Mouse (Mus musculus) kidney, adult 2 months (tissue): ENCODE measurements at regions not wholly inside any gene's neighbourhood (a gene's known extent, or its start where the extent isn't known, plus 50 kb on each side); places are given as distances from the start of the nearest gene placed in this dataset.

Experiments used
- CTCF ChIP-seq: fragments of 200-500 bp; conservative IDR thresholded peaks from 2 replicates; pipeline ENCODE4 v1.5.1; 2011; ENCODE audit warnings: low read depth, mild to moderate bottlenecking, control low read depth, low read length, moderate library complexity, mixed read lengths; ENCODE audit not compliant: insufficient read depth, insufficient read length
- POLR2A ChIP-seq: fragments of 200-500 bp; IDR thresholded peaks from one replicate; pipeline ENCODE4 v1.6.1; 2011; ENCODE audit warnings: low read depth, low read length, control low read depth

DNA sequence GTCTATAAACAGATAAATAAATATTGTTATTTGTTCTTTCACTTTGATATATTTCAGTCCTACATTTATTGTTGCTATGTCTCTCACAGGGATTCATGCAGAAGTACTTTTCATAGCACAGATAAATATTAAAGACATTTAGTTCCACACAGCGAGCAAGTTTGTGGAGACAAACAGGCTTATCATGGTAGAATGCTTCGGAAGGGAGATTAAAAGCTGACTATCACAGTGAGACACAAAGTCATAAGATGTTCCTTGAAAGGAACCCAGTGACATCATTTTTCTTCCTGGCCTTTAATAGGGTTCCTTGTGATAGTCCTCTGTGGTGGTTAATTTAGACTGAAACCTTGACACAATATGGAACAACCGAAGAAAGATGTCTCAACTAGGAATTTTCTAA is 1201.1 kb downstream of the Cntnap5b start:
- TF ChIP-seq CTCF (no peak), POLR2A (no peak)
